Mouse (Mus musculus) CH12.LX (cell line): ENCODE measurements around the gene Agbl3. TPM values are rescaled to one million over a fixed set of nuclear protein-coding genes. Genes with fewer than 3 reads are reported as not detected.

Source experiments
- DNase-seq: peaks from one replicate; pipeline ENCODE4 v3.0.0-alpha.2; 2013; ENCODE audit errors: extremely low read depth
- H3K27ac ChIP-seq: 2 replicates; pipeline ENCODE4 v1.5.1; 2012; ENCODE audit warnings: low read depth, mild to moderate bottlenecking, control low read depth, moderate library complexity; ENCODE audit not compliant: insufficient read depth
- H3K27me3 ChIP-seq: replicated peaks from 2 replicates; pipeline ENCODE3; 2012; ENCODE audit warnings: inconsistent platforms
- H3K36me3 ChIP-seq, 2 experiments: replicated peaks in 1 of 2; 2 replicates each; pipeline versions ENCODE3 to v1.6.1; 2012; ENCODE audit warnings: inconsistent platforms in 1 of 2, low read length in 1 of 2, mild to moderate bottlenecking in 1 of 2, mixed read lengths in 1 of 2, moderate library complexity in 1 of 2; ENCODE audit not compliant: control insufficient read depth in 1 of 2, insufficient read depth in 1 of 2
- H3K4me1 ChIP-seq, 2 experiments: 2 replicates each; pipeline ENCODE4 v1.6.1; 2012; ENCODE audit warnings: inconsistent platforms in 1 of 2, moderate library complexity in 1 of 2; ENCODE audit not compliant: insufficient read depth in 2 of 2, control insufficient read depth in 1 of 2
- H3K4me2 ChIP-seq: 2 replicates; pipeline ENCODE4 v1.6.1; 2012; ENCODE audit warnings: low read depth, mild to moderate bottlenecking, control low read depth; ENCODE audit not compliant: poor library complexity, insufficient read depth, severe bottlenecking
- H3K4me3 ChIP-seq, 3 experiments: fragments of 150-350 bp in 1 of 3; sonication (generic) in 1 of 3; replicated peaks in 1 of 3; 2 replicates each; pipeline versions ENCODE3 to v1.5.1; 2011 to 2012; ENCODE audit warnings: low read depth in 2 of 3, low read length in 2 of 3, mild to moderate bottlenecking in 2 of 3, moderate library complexity in 2 of 3, control low read depth in 1 of 3, improper control_type of control experiment in 1 of 3, inconsistent platforms in 1 of 3, mixed read lengths in 1 of 3; ENCODE audit not compliant: poor library complexity in 1 of 3
- H3K79me2 ChIP-seq: replicated peaks from 2 replicates; pipeline ENCODE4 v1.6.1; 2012; ENCODE audit warnings: mild to moderate bottlenecking, moderate library complexity; ENCODE audit not compliant: control insufficient read depth, poor library complexity, insufficient read depth, severe bottlenecking; ENCODE audit errors: extremely low read depth
- H3K9ac ChIP-seq: 2 replicates; pipeline ENCODE4 v1.6.1; 2012; ENCODE audit warnings: low read depth, mild to moderate bottlenecking, control low read depth, moderate library complexity; ENCODE audit not compliant: insufficient read depth
- H3K9me3 ChIP-seq: replicated peaks from 2 replicates; pipeline ENCODE3; 2012; ENCODE audit warnings: low read length, inconsistent platforms, mixed read lengths
- BHLHE40 ChIP-seq: IDR thresholded peaks from 2 replicates; pipeline ENCODE4 v1.6.1; 2011; ENCODE audit warnings: mild to moderate bottlenecking, low read depth, low read length, improper control_type of control experiment
- CHD1 ChIP-seq: IDR thresholded peaks from 2 replicates; pipeline ENCODE4 v1.6.1; 2012; ENCODE audit warnings: low read depth, low read length, improper control_type of control experiment, inconsistent platforms
- CHD2 ChIP-seq: IDR thresholded peaks from 2 replicates; pipeline ENCODE4 v1.6.1; 2011; ENCODE audit warnings: low read length, improper control_type of control experiment
- CTCF ChIP-seq, 2 experiments: IDR thresholded peaks in 1 of 2; conservative IDR thresholded peaks in 1 of 2; 2 replicates each; pipeline ENCODE4 v1.5.1; 2011 to 2012; ENCODE audit warnings: low read depth in 2 of 2, low read length in 2 of 2, improper control_type of control experiment in 1 of 2, inconsistent platforms in 1 of 2, mild to moderate bottlenecking in 1 of 2, moderate library complexity in 1 of 2
- E2F4 ChIP-seq: IDR thresholded peaks from 2 replicates; pipeline ENCODE4 v1.6.1; 2011; ENCODE audit warnings: low read depth, low read length, improper control_type of control experiment; ENCODE audit not compliant: insufficient replicate concordance
- ELF1 ChIP-seq: IDR thresholded peaks from 2 replicates; pipeline ENCODE4 v1.6.1; 2014; ENCODE audit warnings: low read depth, mild to moderate bottlenecking, inconsistent platforms, low read length, improper control_type of control experiment
- ETS1 ChIP-seq: conservative IDR thresholded peaks from 2 replicates; pipeline ENCODE4 v1.6.1; 2012; ENCODE audit warnings: low read depth, mild to moderate bottlenecking, inconsistent platforms, low read length, improper control_type of control experiment, moderate library complexity
- GABPA ChIP-seq: IDR thresholded peaks from 2 replicates; pipeline ENCODE4 v1.6.1; 2012; ENCODE audit warnings: low read depth, low read length, improper control_type of control experiment, inconsistent platforms; ENCODE audit not compliant: insufficient replicate concordance
- HCFC1 ChIP-seq: IDR thresholded peaks from 2 replicates; pipeline ENCODE4 v1.6.1; 2012; ENCODE audit warnings: low read depth, mild to moderate bottlenecking, inconsistent platforms, low read length, improper control_type of control experiment
- IRF4 ChIP-seq: IDR thresholded peaks from 2 replicates; pipeline ENCODE4 v1.6.1; 2014; ENCODE audit warnings: low read depth, mild to moderate bottlenecking, inconsistent platforms, low read length, improper control_type of control experiment
- JUN ChIP-seq: IDR thresholded peaks from 2 replicates; pipeline ENCODE4 v1.6.1; 2011; ENCODE audit warnings: low read depth, mild to moderate bottlenecking, low read length, improper control_type of control experiment, moderate library complexity; ENCODE audit not compliant: insufficient read depth
- MAX ChIP-seq: IDR thresholded peaks from 2 replicates; pipeline ENCODE4 v1.6.1; 2011; ENCODE audit warnings: low read length, improper control_type of control experiment
- MXI1 ChIP-seq: IDR thresholded peaks from 2 replicates; pipeline ENCODE4 v1.6.1; 2011; ENCODE audit warnings: mild to moderate bottlenecking, low read depth, low read length, improper control_type of control experiment
- NELFE ChIP-seq: IDR thresholded peaks from 2 replicates; pipeline ENCODE4 v1.6.1; 2011; ENCODE audit warnings: low read depth, low read length, improper control_type of control experiment
- NRF1 ChIP-seq: IDR thresholded peaks from 2 replicates; pipeline ENCODE4 v1.6.1; 2014; ENCODE audit warnings: low read depth, mild to moderate bottlenecking, inconsistent platforms, low read length, improper control_type of control experiment, moderate library complexity
- POLR2A ChIP-seq: IDR thresholded peaks from 2 replicates; pipeline ENCODE4 v1.6.1; 2011; ENCODE audit warnings: low read depth, mild to moderate bottlenecking, improper control_type of control experiment, low read length
- POLR2AphosphoS2 ChIP-seq: IDR thresholded peaks from 2 replicates; pipeline ENCODE4 v1.6.1; 2011; ENCODE audit warnings: low read depth, low read length, improper control_type of control experiment
- SIN3A ChIP-seq: IDR thresholded peaks from 2 replicates; pipeline ENCODE4 v1.6.1; 2012; ENCODE audit warnings: low read length, improper control_type of control experiment, inconsistent platforms
- SMC3 ChIP-seq: IDR thresholded peaks from 2 replicates; pipeline ENCODE4 v1.6.1; 2011; ENCODE audit warnings: low read depth, low read length, improper control_type of control experiment
- TBP ChIP-seq: conservative IDR thresholded peaks from 2 replicates; pipeline ENCODE4 v1.6.1; 2011; ENCODE audit warnings: low read depth, low read length, improper control_type of control experiment
- TCF12 ChIP-seq: IDR thresholded peaks from 2 replicates; pipeline ENCODE4 v1.6.1; 2014; ENCODE audit warnings: low read depth, mild to moderate bottlenecking, inconsistent platforms, low read length, improper control_type of control experiment
- UBTF ChIP-seq: IDR thresholded peaks from 2 replicates; pipeline ENCODE4 v1.6.1; 2012; ENCODE audit warnings: low read depth, mild to moderate bottlenecking, inconsistent platforms, low read length, improper control_type of control experiment, moderate library complexity
- USF1 ChIP-seq: IDR thresholded peaks from 2 replicates; pipeline ENCODE4 v1.6.1; 2014; ENCODE audit warnings: low read depth, mild to moderate bottlenecking, inconsistent platforms, low read length, improper control_type of control experiment
- USF2 ChIP-seq: conservative IDR thresholded peaks from 2 replicates; pipeline ENCODE4 v1.6.1; 2011; ENCODE audit warnings: low read depth, low read length, improper control_type of control experiment
- ZC3H11A ChIP-seq: IDR thresholded peaks from 2 replicates; pipeline ENCODE4 v1.6.1; 2012; ENCODE audit warnings: low read depth, mild to moderate bottlenecking, inconsistent platforms, low read length, improper control_type of control experiment
- ZKSCAN1 ChIP-seq: IDR thresholded peaks from 2 replicates; pipeline ENCODE4 v1.6.1; 2012; ENCODE audit warnings: low read depth, inconsistent platforms, low read length, improper control_type of control experiment, borderline replicate concordance
- ZMIZ1 ChIP-seq: IDR thresholded peaks from 2 replicates; pipeline ENCODE4 v1.6.1; 2012; ENCODE audit warnings: low read depth, mild to moderate bottlenecking, inconsistent platforms, low read length, improper control_type of control experiment
- ZNF384 ChIP-seq: IDR thresholded peaks from 2 replicates; pipeline ENCODE4 v1.6.1; 2012; ENCODE audit warnings: low read depth, low read length, improper control_type of control experiment, inconsistent platforms
- dilution Hi-C: fragments of 300-500 bp; cut with MboI; formaldehyde crosslinking; loops from 2 replicates; pipeline ENCODE4 v1.14.3; 2020; ENCODE audit warnings: low sequenced_read_pairs; ENCODE audit not compliant: extremely low pct_unique_long_range_greater_than_20kb, extremely low pct_ligation_motif_present
- in situ Hi-C: fragments of 300-500 bp; cut with MboI; formaldehyde crosslinking; loops from 3 replicates; pipeline ENCODE4 v1.14.3; 2019; ENCODE audit warnings: low sequenced_read_pairs, low pct_ligation_motif_present, low pct_unique_long_range_greater_than_20kb, mixed read lengths
- polyA plus RNA-seq: library from polyadenylated mRNA; unstranded; fragments of >175 nt; gene quantifications from 2 replicates; pipeline ENCODE4 v1.2.1, GENCODE M21; 2012; ENCODE audit warnings: low read depth; ENCODE audit not compliant: insufficient read length
- total RNA-seq, 2 experiments: library from RNA; depleted of rRNA; stranded (reverse); fragments of 300-350 nt in 1 of 2; fragments of >200 nt in 1 of 2; gene quantifications; 2 replicates each; pipeline ENCODE4 v1.2.3; 2012 to 2014

Agbl3 gene
- total and polyA plus RNA-seq, 3 experiments = 1.9 to 4.8 (median 3.4) TPM

DNA sequence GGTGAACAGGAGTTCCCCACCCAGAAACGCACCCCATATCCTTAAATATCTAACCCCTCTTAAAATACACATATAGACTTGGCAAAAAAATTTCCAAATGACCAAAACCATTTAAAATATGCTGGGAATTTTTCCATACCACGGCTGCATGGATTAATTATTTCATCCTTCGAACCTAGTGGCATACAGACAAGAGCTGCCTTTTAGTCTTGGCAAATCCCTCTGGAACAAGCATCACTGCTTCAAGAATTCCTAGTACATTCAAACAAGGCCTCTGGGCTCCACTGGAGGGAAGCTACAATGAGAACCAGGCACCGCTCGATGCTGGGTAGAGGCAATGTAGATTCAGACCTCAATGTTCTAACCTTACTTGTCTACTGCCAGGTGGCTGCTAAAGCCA, 90.5 kb downstream of the Agbl3 start:
- Histone ChIP-seq H3K79me2 (no peaks in the 10 kb centered on the region), H3K9me3 (no peaks in the 10 kb centered on the region), H3K4me1 (peaks cover 24 to 76% of the 10 kb centered on the region in 2 experiments), H3K4me2 (no peak overlapping the region), H3K9ac (no peak overlapping the region), H3K36me3 (peaks cover 21 to 51% of the 10 kb centered on the region in 2 experiments), H3K27me3 (no peaks in the 10 kb centered on the region), H3K4me3 (no peak overlapping the region), H3K27ac (no peak overlapping the region)
- in situ Hi-C loops = no loop called here
- TF ChIP-seq USF1 (no peak), GABPA (no peak), ZNF384 (no peak), CTCF (conservative IDR thresholded peaks at IDR 0.05 in 1 of 2, IDR thresholded peaks at IDR 0.05 in 1 of 2; ENCODE audit: low read depth in 2 of 2, low read length in 2 of 2) (no peak), ZC3H11A (no peak), SIN3A (no peak), ELF1 (no peak), USF2 (no peak), TBP (no peak), ZMIZ1 (no peak), TCF12 (no peak), ETS1 (no peak), HCFC1 (no peak), NELFE (no peak), JUN (no peak)
- no peak for DNase-seq
- dilution Hi-C loops = no loop called here

DNA sequence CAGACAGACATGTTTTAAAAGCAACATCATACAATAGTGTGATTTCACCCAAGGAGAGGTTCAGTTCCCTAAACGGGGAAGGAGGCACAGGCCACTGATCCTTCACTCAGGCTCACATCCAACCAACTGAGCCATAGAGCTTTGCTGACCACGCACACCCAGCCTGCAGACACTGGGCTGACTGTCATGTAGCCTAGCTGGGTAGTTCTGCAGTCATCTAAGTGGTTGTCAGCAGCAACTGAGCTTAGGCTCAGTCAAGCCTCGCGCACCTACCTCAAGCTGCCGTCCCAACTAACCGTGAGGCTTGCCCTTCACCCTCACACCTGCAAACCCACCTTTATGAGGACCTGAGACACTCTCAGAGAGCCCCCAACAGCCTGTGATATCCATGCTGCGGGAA, 91.7 kb downstream of the Agbl3 start:
- no peak overlapping the region for H3K27ac ChIP-seq

More for the DNA sequence above, 91.7 kb downstream of the Agbl3 start:
- TF ChIP-seq ZKSCAN1 (no peak), UBTF (no peak), IRF4 (no peak), CHD2 (no peak), ZC3H11A (no peak), NRF1 (no peak), USF2 (no peak), SMC3 (no peak), POLR2A (no peak), MAX (no peak), TCF12 (no peak), CHD1 (no peak), MXI1 (no peak), BHLHE40 (no peak), USF1 (no peak), ETS1 (no peak), POLR2AphosphoS2 (no peak), TBP (no peak), E2F4 (no peak), ZNF384 (no peak)
- H3K4me2 ChIP-seq = no peak overlapping the region
- dilution Hi-C loops = no loop called here
- H3K36me3 ChIP-seq = peaks cover 27 to 60% of the 10 kb centered on the region in 2 experiments
- peaks cover 25 to 76% of the 10 kb centered on the region in 2 experiments for H3K4me1 ChIP-seq
- in situ Hi-C loops = no loop called here
- H3K27me3 ChIP-seq = no peaks in the 10 kb centered on the region
- H3K9ac ChIP-seq = no peak overlapping the region
- DNase-seq = no peak
- H3K9me3 ChIP-seq = no peaks in the 10 kb centered on the region
- no peak overlapping the region for H3K4me3 ChIP-seq
- no peaks in the 10 kb centered on the region for H3K79me2 ChIP-seq
